Mouse (Mus musculus): ENCODE measurements around the gene Mrpl50. TPM values are rescaled to one million over a fixed set of nuclear protein-coding genes. Genes with fewer than 3 reads are reported as not detected.
"Not testable (repeated sequence)": the region's sequence is repeated elsewhere in the genome, so short reads cannot be mapped to it uniquely, and the experiment has no call there.

Mrpl50 gene
- total and polyA plus RNA-seq, 3 experiments, result 4.3 to 58.4 (median 47.7) TPM

- TF ChIP-seq TAL1 (conservative IDR thresholded peaks at IDR 0.05; ENCODE audit: low read depth, low read length) (no peak), GATA2 (IDR thresholded peaks at IDR 0.05; ENCODE audit: borderline replicate concordance, low read depth, low read length) (no peak), CTCF (IDR thresholded peaks at IDR 0.05; ENCODE audit: low read depth, low read length) (no peak), POLR2AphosphoS5 (IDR thresholded peaks at IDR 0.05; ENCODE audit: insufficient replicate concordance, low read depth, low read length) (no peak), GATA1 (IDR thresholded peaks at IDR 0.05; ENCODE audit: borderline replicate concordance, low read length) (no peak)
- no peak for DNase-seq (ENCODE audit: low spot score)
- Histone ChIP-seq H3K36me3 (replicated peaks) (peaks cover 56% of the 10 kb centered on the region), H3K4me1 (ENCODE audit: insufficient read depth, low read depth, low read length) (peaks cover 19% of the 10 kb centered on the region), H3K9me3 (replicated peaks) (no peaks in the 10 kb centered on the region), H3K27me3 (ENCODE audit: insufficient read depth, low read length) (no peaks in the 10 kb centered on the region), H3K4me3 (ENCODE audit: low read depth, low read length) (no peak overlapping the region)
- ATAC-seq (ENCODE audit: extremely low read depth, insufficient number of reproducible peaks, low FRiP score, poor library complexity, severe bottlenecking), result no peak
Observed at GRCm38 (mm10) chr4:49514441-49514840, 6.5 kb downstream of the Mrpl50 start.

DNA sequence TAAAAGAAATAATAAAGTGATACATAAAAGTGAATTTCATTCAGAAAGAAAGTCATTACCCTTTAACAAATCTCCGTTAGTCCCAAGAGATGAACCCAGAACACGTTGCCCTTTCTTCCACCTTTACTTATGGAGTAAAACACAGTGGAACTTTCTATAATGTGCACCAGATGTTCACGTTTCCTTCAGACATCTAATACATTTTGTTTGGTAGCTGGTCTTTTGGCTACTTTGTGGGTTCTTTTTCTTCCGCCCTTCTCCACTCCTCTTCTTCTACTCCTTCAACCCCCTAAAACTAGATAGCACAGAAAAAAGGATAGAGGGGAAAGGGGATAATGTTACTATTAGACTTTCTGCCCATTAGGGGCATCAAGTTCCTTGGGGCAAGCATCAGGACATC lies 8.3 kb downstream of the Mrpl50 start:
- Histone ChIP-seq H3K9me3 (replicated peaks) (no peaks in the 10 kb centered on the region), H3K27me3 (ENCODE audit: insufficient read depth, low read length) (no peaks in the 10 kb centered on the region), H3K36me3 (replicated peaks) (peaks cover 46% of the 10 kb centered on the region), H3K4me3 (ENCODE audit: low read depth, low read length) (no peak overlapping the region), H3K4me1 (ENCODE audit: insufficient read depth, low read depth, low read length) (peaks cover 5% of the 10 kb centered on the region; the same call in 1 of the 2 replicates)
- no peak for TF ChIP-seq CTCF (IDR thresholded peaks at IDR 0.05; ENCODE audit: low read depth, low read length)
- TF ChIP-seq GATA1 (IDR thresholded peaks at IDR 0.05; ENCODE audit: borderline replicate concordance, low read length), result no peak
- no peak for TF ChIP-seq TAL1 (conservative IDR thresholded peaks at IDR 0.05; ENCODE audit: low read depth, low read length)
- TF ChIP-seq GATA2 (IDR thresholded peaks at IDR 0.05; ENCODE audit: borderline replicate concordance, low read depth, low read length), result no peak
- TF ChIP-seq POLR2AphosphoS5 (IDR thresholded peaks at IDR 0.05; ENCODE audit: insufficient replicate concordance, low read depth, low read length), result no peak
- DNase-seq (ENCODE audit: low spot score) (no peak), ATAC-seq (ENCODE audit: extremely low read depth, insufficient number of reproducible peaks, low FRiP score, poor library complexity, severe bottlenecking) (no peak)

DNA sequence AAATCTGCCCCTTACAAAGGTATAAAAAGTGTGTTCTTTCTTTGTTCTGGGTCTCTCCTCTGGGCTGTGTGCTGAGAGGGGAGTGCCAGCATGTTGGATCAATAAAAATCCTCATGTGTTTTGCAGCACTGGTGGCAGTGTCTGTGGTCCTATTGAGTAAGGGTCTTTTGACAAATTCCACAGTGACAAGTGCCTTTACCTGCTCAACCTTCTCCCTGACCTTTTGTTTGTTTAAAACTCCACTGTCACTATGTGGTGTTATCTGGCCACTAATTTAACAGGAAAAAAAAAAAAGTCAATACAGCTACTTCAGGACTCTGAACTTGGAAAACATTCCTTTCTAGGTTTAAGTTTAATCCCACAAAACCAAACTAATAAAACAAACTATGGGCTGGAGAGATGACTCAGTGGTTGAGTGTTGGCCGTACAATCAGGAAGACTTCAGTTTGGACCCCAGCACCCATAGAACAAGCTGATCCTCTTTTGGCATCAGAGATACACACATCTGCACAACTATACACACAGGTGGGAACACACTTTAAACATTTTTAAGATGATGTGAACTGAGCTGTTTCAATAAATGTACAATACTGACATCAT lies 10.6 kb downstream of the Mrpl50 start:
- DNase-seq (ENCODE audit: low spot score); H3K9me3 ChIP-seq (replicated peaks); H3K27me3 ChIP-seq (ENCODE audit: insufficient read depth, low read length); H3K4me1 ChIP-seq (ENCODE audit: insufficient read depth, low read depth, low read length); ATAC-seq (ENCODE audit: extremely low read depth, insufficient number of reproducible peaks, low FRiP score, poor library complexity, severe bottlenecking); H3K4me3 ChIP-seq (ENCODE audit: low read depth, low read length): not testable (repeated sequence)
- peaks cover 37% of the 10 kb centered on the region for H3K36me3 ChIP-seq (replicated peaks)

- peaks cover 4% of the 10 kb centered on the region for H3K4me1 ChIP-seq (ENCODE audit: insufficient read depth, low read depth, low read length)
- H3K36me3 ChIP-seq (replicated peaks), result peaks cover 27% of the 10 kb centered on the region
- H3K27me3 ChIP-seq (ENCODE audit: insufficient read depth, low read length), result no peaks in the 10 kb centered on the region
- H3K9me3 ChIP-seq (replicated peaks), result no peaks in the 10 kb centered on the region
- ATAC-seq (ENCODE audit: extremely low read depth, insufficient number of reproducible peaks, low FRiP score, poor library complexity, severe bottlenecking) (no peak), DNase-seq (ENCODE audit: low spot score) (no peak)
- no peak overlapping the region for H3K4me3 ChIP-seq (ENCODE audit: low read depth, low read length)
- TF ChIP-seq TAL1 (conservative IDR thresholded peaks at IDR 0.05; ENCODE audit: low read depth, low read length) (no peak), GATA1 (IDR thresholded peaks at IDR 0.05; ENCODE audit: borderline replicate concordance, low read length) (no peak)
Observed at GRCm38 (mm10) chr4:49509183-49509582, 11.7 kb downstream of the Mrpl50 start.

DNA sequence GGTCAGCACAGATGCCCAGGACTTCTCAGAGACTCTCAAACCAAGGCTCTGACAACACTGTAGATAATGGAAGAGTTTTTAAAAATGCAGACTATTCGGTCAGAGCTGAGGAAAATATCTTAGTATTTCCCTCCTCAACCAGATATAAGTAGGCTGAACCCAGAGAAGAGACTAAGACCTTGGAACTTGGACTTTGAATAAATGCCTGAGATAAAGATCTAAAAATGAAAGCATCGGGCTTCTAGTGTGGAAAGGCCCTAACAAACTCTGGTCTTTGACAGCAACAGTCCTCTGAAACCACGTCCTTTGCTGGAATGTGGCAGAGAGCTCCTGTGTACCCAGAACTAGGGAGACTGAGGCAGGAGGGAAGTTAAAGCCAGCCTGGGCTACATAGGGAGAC lies 14.5 kb downstream of the Mrpl50 start, which contains the start of gene Baat:
TSS of gene Baat (minus strand) at position 172 of the 400 bp plus-strand sequence.
- TF ChIP-seq GATA1 (IDR thresholded peaks at IDR 0.05; ENCODE audit: borderline replicate concordance, low read length) (no peak), CTCF (IDR thresholded peaks at IDR 0.05; ENCODE audit: low read depth, low read length) (no peak)
- Histone ChIP-seq H3K9me3 (replicated peaks) (no peaks in the 10 kb centered on the region), H3K27me3 (ENCODE audit: insufficient read depth, low read length) (0 out of 2 replicates have a peak, but pooled peaks cover 3% of the 10 kb centered on the region), H3K36me3 (replicated peaks) (peaks cover 2% of the 10 kb centered on the region), H3K4me3 (ENCODE audit: low read depth, low read length) (no peak within 1 kb of the TSS), H3K4me1 (ENCODE audit: insufficient read depth, low read depth, low read length) (peaks cover 4% of the 10 kb centered on the region)
- DNase-seq (ENCODE audit: low spot score) (no peak), ATAC-seq (ENCODE audit: extremely low read depth, insufficient number of reproducible peaks, low FRiP score, poor library complexity, severe bottlenecking) (no peak)

- Histone ChIP-seq H3K4me1 (ENCODE audit: insufficient read depth, low read depth, low read length) (peaks cover 4% of the 10 kb centered on the region), H3K27me3 (ENCODE audit: insufficient read depth, low read length) (0 out of 2 replicates have a peak, but pooled peaks cover 3% of the 10 kb centered on the region), H3K9me3 (replicated peaks) (no peaks in the 10 kb centered on the region), H3K36me3 (replicated peaks) (no peaks in the 10 kb centered on the region), H3K4me3 (ENCODE audit: low read depth, low read length) (no peak overlapping the region)
- ATAC-seq (ENCODE audit: extremely low read depth, insufficient number of reproducible peaks, low FRiP score, poor library complexity, severe bottlenecking) (no peak), DNase-seq (ENCODE audit: low spot score) (no peak)
- TF ChIP-seq TAL1 (conservative IDR thresholded peaks at IDR 0.05; ENCODE audit: low read depth, low read length) (no peak), CTCF (IDR thresholded peaks at IDR 0.05; ENCODE audit: low read depth, low read length) (no peak), POLR2AphosphoS5 (IDR thresholded peaks at IDR 0.05; ENCODE audit: insufficient replicate concordance, low read depth, low read length) (no peak)
Observed at GRCm38 (mm10) chr4:49503563-49503962, 17.3 kb downstream of the Mrpl50 start.

DNA sequence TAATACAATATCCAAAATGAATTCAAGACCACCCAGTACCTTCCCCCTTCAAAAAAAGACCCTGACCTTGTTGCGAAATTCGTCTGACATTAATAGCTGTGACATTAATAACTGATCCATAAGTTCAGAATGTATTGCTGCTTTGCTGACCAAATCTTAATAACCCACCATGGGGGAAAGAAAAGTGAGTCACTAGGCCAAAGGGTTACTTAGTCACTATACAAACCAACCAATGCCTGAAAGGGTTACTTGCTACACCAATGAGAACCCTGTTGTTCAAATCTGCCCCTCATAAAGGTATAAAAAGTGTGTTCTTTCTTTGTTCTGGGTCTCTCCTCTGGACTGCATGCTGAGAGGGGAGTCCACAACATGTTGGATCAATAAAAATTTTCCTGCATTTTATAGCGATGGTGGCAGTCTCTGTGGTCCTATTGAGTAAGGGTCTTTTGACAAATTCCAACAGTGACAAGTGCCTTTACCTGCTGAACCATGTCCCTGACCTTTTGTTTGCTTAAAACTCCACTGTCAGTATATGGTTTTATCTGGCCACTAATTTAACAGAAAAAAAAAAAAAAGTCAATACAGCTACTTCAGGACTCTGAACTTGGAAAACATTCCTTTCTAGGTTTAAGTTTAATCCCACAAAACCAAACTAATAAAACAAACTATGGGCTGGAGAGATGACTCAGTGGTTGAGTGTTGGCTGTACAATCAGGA lies 34.8 kb downstream of the Mrpl50 start:
- not testable (repeated sequence) for ATAC-seq (ENCODE audit: extremely low read depth, insufficient number of reproducible peaks, low FRiP score, poor library complexity, severe bottlenecking); H3K9me3 ChIP-seq (replicated peaks); H3K27me3 ChIP-seq (ENCODE audit: insufficient read depth, low read length); H3K4me1 ChIP-seq (ENCODE audit: insufficient read depth, low read depth, low read length); H3K4me3 ChIP-seq (ENCODE audit: low read depth, low read length); H3K36me3 ChIP-seq (replicated peaks); DNase-seq (ENCODE audit: low spot score)

Data from G1E (cell line).